Mouse (Mus musculus) hindbrain, embryonic 14.5 days (tissue): ENCODE measurements around the gene Soga1. TPM values are rescaled to one million over a fixed set of nuclear protein-coding genes. Genes with fewer than 3 reads are reported as not detected.

Source experiments
- ATAC-seq: fragments of 200-750 bp; cut with Nextera tagmentation; 2 replicates; pipeline ENCODE4 v1.8.0; 2017; ENCODE audit warnings: moderate number of reproducible peaks, mild to moderate bottlenecking, moderate TSS enrichment, moderate library complexity; ENCODE audit not compliant: low FRiP score
- DNase-seq: peaks from one replicate; pipeline ENCODE4 v3.0.0-alpha.2; 2015; ENCODE audit warnings: low spot score
- H3K27ac ChIP-seq: fragments of 300-500 bp; sonication (generic); 2 replicates; pipeline ENCODE4 v1.5.1; 2014; ENCODE audit warnings: mild to moderate bottlenecking, moderate library complexity
- H3K27me3 ChIP-seq: fragments of 300-500 bp; sonication (generic); 2 replicates; pipeline ENCODE4 v1.6.1; 2014; ENCODE audit warnings: mild to moderate bottlenecking, low read length, mixed read lengths; ENCODE audit not compliant: control insufficient read depth, insufficient read depth
- H3K36me3 ChIP-seq: fragments of 300-500 bp; sonication (generic); replicated peaks from 2 replicates; pipeline ENCODE4 v1.6.1; 2014; ENCODE audit not compliant: control insufficient read depth, insufficient read depth
- H3K4me1 ChIP-seq: fragments of 300-500 bp; sonication (generic); replicated peaks from 2 replicates; pipeline ENCODE4 v1.6.1; 2014; ENCODE audit warnings: antibody characterized with exemption, low read length, mixed read lengths; ENCODE audit not compliant: control insufficient read depth, insufficient read depth
- H3K4me2 ChIP-seq: fragments of 300-500 bp; sonication (generic); replicated peaks from 2 replicates; pipeline ENCODE4 v1.6.1; 2014; ENCODE audit warnings: mild to moderate bottlenecking, moderate library complexity
- H3K4me3 ChIP-seq: fragments of 300-500 bp; sonication (generic); replicated peaks from 2 replicates; pipeline ENCODE4 v1.5.1; 2014; ENCODE audit warnings: mild to moderate bottlenecking, low read length
- H3K9ac ChIP-seq: fragments of 300-500 bp; sonication (generic); 2 replicates; pipeline ENCODE4 v1.6.1; 2014
- H3K9me3 ChIP-seq: fragments of 300-500 bp; sonication (generic); 2 replicates; pipeline ENCODE4 v1.6.1; 2016; ENCODE audit warnings: low read length; ENCODE audit not compliant: control insufficient read depth
- WGBS: fragments of 180-500 bp; shearing (Covaris S2); extraction: QIAGEN DNeasy Blood & Tissue Kit; methylation state at CpG from one replicate; pipeline ENCODE4 v1.1.7; 2014; 5-methylcytosine and 5-hydroxymethylcytosine counted together
- polyA plus RNA-seq: library from polyadenylated mRNA; unstranded; fragments of >200 nt; fragmentation: Nextera tagmentation; extraction: Ambion mirVana; gene quantifications from 2 replicates; pipeline ENCODE4 v1.2.1, GENCODE M21; 2014

The Soga1 gene
- polyA plus RNA-seq, 1 experiment from 2014 or later, result 9.7 TPM

- H3K36me3 ChIP-seq, result peaks cover 43% of the 10 kb centered on the region
- DNase-seq (no peak), ATAC-seq (no peak)
- no peaks in the 10 kb centered on the region for H3K4me1 ChIP-seq
- H3K27ac ChIP-seq, result no peak overlapping the region
- H3K9ac ChIP-seq, result no peak overlapping the region
- no peak overlapping the region for H3K4me2 ChIP-seq
- H3K9me3 ChIP-seq, result no peaks in the 10 kb centered on the region
- WGBS, result 77% methylated on average over 8 of the region's 8 CpGs
- no peaks in the 10 kb centered on the region for H3K27me3 ChIP-seq
- H3K4me3 ChIP-seq, result no peak overlapping the region
Observed at GRCm38 (mm10) chr2:157104454-157104853, 25.4 kb upstream of the Soga1 start.

DNA sequence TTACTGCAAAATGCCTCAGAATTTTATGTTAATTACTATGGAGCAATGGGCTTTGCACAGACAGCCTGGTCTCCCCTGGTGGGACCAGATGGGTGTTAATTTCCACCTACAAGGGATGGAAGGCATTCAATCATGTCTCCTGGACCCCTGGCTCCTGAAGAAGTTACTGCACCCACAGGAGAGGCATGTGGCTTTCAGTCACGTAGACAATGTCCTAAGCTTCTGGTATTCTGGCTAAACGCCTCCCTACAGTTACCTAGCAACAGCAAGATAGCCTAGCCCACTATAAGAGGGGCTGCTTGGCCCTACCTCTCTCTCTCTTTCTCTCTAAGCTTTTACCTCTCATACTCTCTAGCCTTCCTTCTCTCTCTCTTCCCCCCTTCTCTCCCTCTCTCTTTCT is 23.2 kb upstream of the Soga1 start:
- Histone ChIP-seq H3K4me2 (no peak overlapping the region), H3K9ac (no peak overlapping the region), H3K27ac (no peak overlapping the region), H3K36me3 (peaks cover 32% of the 10 kb centered on the region), H3K27me3 (no peaks in the 10 kb centered on the region), H3K4me3 (no peak overlapping the region), H3K4me1 (no peaks in the 10 kb centered on the region), H3K9me3 (no peaks in the 10 kb centered on the region)
- WGBS, result 52% methylated on average over 2 of the region's 2 CpGs
- ATAC-seq, result no peak
- no peak for DNase-seq

DNA sequence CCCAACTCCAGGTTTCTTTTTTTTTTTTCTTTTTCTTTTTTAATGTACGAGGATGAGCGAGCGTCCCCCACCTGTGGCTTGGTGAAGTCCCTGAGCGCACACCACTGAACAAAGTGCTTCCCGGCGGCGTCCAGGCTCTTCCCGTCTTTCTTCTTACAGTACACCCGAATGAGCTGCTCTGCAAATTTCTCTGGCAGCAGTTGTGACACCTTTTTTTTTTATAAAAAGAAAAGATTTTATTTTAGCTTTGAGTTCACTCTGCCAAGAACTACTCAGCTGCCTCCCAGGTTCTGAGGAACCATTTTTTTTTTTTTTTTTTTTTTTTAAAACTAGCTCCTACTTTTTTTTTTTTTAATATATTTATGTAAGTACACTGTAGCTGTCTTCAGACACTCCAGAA is 22.6 kb upstream of the Soga1 start:
- H3K9me3 ChIP-seq, result no peaks in the 10 kb centered on the region
- no peak overlapping the region for H3K27ac ChIP-seq

GRCm38 (mm10) chr2:157100319-157100605 is 21.2 kb upstream of the Soga1 start:
- Histone ChIP-seq H3K27me3 (no peaks in the 10 kb centered on the region), H3K27ac (no peak overlapping the region), H3K36me3 (peaks cover 32% of the 10 kb centered on the region), H3K4me1 (no peaks in the 10 kb centered on the region), H3K9ac (no peak overlapping the region), H3K9me3 (no peaks in the 10 kb centered on the region), H3K4me2 (no peak overlapping the region), H3K4me3 (no peak overlapping the region)
- no peak for ATAC-seq
- no peak for DNase-seq
- WGBS, result 90% methylated on average over 12 of the region's 12 CpGs

More for the DNA sequence above, 22.6 kb upstream of the Soga1 start:
- Histone ChIP-seq H3K4me3 (no peak overlapping the region), H3K9ac (no peak overlapping the region), H3K27me3 (no peaks in the 10 kb centered on the region), H3K36me3 (peaks cover 32% of the 10 kb centered on the region), H3K4me2 (no peak overlapping the region), H3K4me1 (no peaks in the 10 kb centered on the region)
- ATAC-seq (no peak), DNase-seq (no peak)
- 98% methylated on average over 9 of the region's 9 CpGs for WGBS

DNA sequence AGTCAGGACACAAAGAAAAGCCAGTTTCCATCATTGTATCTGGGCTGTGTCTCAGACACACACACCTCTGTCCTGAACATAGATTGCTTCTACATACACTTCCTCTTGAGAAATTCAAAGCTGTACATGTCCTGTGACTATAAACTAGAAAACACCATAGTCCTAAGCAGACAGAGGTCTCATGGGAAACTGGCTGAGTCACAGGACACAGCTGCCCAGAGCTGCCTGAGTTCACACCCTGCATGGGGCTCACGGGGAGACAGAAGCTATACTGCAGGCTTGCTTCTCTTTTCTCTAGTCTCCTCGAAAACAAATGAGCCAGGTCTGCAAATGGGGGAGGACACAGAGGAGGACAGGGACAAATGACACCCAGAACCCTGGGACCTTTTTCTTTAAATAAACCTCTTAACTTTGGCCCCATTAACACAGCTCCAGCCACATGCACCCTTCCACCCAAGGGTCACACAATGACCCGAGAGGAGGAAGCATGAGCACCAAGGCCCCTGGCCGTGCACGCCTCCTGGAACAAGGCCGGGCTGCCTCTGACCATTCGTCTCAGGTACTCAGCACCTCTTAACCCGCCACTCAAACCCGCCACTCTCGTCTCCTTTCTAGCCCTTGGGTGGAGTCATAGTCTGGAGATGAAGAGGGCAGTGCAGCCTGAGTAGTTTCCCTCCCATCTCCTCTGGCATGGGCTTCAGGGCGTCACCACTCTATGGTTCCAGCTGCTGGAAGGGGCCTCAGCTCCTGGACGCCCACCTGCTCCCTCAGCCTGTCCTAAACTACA is 20.7 kb upstream of the Soga1 start:
- Histone ChIP-seq H3K27ac (no peak overlapping the region), H3K4me1 (no peaks in the 10 kb centered on the region), H3K36me3 (peaks cover 28% of the 10 kb centered on the region), H3K9me3 (no peaks in the 10 kb centered on the region), H3K4me3 (no peak overlapping the region), H3K4me2 (no peak overlapping the region), H3K27me3 (no peaks in the 10 kb centered on the region), H3K9ac (no peak overlapping the region)
- 89% methylated on average over 12 of the region's 12 CpGs for WGBS
- ATAC-seq, result no peak
- no peak for DNase-seq

DNA sequence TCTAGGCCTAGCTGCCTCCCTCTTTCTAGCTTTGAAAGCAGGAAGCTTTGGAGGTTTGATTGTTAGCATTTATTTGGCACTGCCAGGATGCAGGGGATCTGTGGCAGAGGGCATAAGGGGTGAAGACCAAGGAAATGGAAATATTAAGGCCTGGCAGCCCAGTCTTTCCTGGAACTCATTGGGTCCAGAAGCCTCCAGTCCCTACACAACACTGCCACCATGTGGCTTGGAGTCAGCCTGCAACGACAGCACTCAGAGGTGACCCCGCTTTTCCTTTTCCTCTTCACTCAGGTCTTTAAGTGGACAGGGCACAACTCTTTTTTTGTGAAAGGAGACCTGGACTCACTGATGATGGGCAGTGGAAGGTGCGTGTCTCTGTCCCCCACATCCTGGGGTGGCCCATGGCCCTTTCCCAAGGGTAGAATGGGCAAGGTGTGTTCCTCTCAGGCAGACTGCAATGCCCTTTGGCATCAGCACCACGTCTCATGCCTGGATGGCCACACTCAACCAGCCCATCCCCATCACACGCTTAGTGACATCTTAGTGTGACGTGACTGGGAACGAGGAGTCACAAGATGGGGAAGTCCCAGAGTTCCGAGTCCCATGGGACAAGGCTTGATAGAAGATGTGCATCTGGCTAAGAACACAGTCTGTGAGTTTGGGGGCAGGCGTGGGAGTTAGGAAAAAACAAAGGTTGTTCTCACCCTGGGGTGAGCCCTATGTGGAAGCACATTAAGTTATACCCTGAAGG is 16.1 kb upstream of the Soga1 start:
- Histone ChIP-seq H3K36me3 (0 out of 2 replicates have a peak, but pooled peaks cover 8% of the 10 kb centered on the region), H3K4me3 (no peak overlapping the region), H3K9me3 (no peaks in the 10 kb centered on the region), H3K27ac (no peak overlapping the region), H3K27me3 (no peaks in the 10 kb centered on the region), H3K9ac (no peak overlapping the region), H3K4me1 (0 out of 2 replicates have a peak, but pooled peaks cover 9% of the 10 kb centered on the region), H3K4me2 (no peak overlapping the region)
- 61% methylated on average over 9 of the region's 9 CpGs for WGBS
- 0 out of 2 replicates have a peak, but pooled peaks have one; percentile 69 for ATAC-seq
- DNase-seq, result peak; percentile 89

DNA sequence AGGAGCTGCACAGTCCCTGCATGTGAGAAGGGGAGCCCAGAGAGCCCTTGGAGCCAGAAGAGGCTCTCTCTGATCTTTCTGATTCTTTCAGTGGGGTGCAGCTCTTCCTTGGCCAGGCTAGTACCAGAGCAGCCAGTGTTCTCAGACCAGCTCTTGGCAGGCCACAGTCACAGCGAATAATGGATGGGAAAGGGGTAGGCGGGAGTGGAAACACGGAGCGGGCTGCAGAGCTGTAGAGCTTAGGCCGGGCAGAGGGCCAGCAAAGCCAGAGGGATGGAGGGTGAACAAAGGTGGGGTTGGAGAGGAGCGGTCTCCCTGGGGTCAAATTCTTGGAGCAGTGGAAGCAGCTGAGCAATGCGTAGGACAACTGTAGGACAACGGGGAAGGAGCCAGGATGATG is 13.0 kb upstream of the Soga1 start:
- H3K9ac ChIP-seq, result no peak overlapping the region; the same call in 1 of the 2 replicates
- no peak overlapping the region for H3K27ac ChIP-seq
- ATAC-seq (peak; percentile 74; the same call in 1 of the 2 replicates), DNase-seq (peak; percentile 49)
- no peaks in the 10 kb centered on the region for H3K27me3 ChIP-seq
- no peaks in the 10 kb centered on the region for H3K9me3 ChIP-seq
- H3K4me3 ChIP-seq, result no peak overlapping the region
- H3K36me3 ChIP-seq, result no peaks in the 10 kb centered on the region
- 0 out of 2 replicates have a peak, but pooled peaks cover 9% of the 10 kb centered on the region for H3K4me1 ChIP-seq
- WGBS, result 49% methylated on average over 8 of the region's 8 CpGs
- no peak overlapping the region for H3K4me2 ChIP-seq

DNA sequence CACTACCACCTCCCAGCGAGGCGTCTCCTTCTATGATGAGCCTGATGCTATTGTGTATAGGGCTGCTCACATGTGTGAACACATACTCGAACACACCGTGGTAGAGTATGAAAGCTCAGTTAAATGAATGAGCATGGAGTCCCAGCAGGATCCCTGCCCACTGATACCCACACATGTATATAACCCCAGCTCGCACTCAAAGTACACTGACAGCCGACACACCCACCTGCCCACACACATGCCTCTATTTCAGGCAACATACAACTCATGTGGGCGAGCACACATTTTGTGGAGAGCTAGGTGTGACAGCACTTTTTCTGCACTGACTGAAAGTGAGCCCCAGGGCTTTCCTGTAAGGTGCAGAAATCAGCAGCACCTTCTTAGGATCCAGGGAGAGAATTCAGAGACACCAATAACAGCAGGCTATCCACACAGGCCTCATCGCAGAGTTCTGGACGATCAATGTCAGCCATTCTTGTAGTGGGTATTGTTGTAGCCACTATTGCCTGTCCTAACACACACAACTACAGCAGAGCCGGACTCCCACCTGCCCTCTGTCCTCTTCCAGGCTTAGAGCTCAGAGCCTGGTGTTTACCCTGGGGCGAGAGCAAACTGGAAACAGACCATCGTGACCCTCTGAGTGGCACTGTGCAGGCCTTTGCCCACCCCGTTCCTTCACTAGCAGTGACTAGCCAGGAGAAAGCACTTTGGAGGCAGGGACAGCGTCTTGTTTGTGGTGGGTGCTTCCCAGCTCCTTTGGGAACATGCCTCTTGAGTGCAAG is 8.7 kb upstream of the Soga1 start:
- ATAC-seq (no peak), DNase-seq (no peak)
- Histone ChIP-seq H3K27me3 (no peaks in the 10 kb centered on the region), H3K27ac (no peak overlapping the region), H3K9me3 (no peaks in the 10 kb centered on the region), H3K9ac (no peak overlapping the region), H3K4me3 (no peak overlapping the region), H3K36me3 (no peaks in the 10 kb centered on the region), H3K4me2 (no peak overlapping the region), H3K4me1 (0 out of 2 replicates have a peak, but pooled peaks cover 9% of the 10 kb centered on the region)
- whole genome bisulfite sequencing, result 80% methylated on average over 14 of the region's 14 CpGs

DNA sequence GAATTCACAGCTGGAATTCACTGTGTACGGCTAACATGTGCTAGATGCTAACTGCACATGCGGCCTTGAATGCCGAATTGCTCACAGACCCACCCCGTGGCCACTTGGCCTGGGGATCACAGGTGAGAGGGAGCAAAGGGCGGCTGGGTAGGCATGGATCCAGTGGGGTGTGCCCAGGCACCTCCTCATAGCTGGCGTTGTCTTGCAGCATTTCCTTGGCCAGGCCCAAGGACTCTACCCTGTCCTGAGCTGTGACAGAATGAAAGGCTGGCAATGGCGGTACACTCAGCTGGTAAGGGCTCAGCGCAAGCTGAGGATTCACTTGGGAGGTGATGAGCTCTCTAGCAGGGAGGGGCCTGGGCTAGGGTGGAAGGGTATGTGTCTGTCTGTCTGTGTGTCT is 7.7 kb upstream of the Soga1 start, which contains the start of gene Tldc2:
Gene Tldc2, plus strand, starts transcription at position 260 of the 400 bp plus-strand sequence.
- H3K27ac ChIP-seq, result no peak within 1 kb of the TSS
- H3K4me2 ChIP-seq, result no peak within 1 kb of the TSS
- ATAC-seq, result no peak
- H3K4me1 ChIP-seq, result 0 out of 2 replicates have a peak, but pooled peaks cover 1% of the 10 kb centered on the region
- no peaks in the 10 kb centered on the region for H3K36me3 ChIP-seq
- no peaks in the 10 kb centered on the region for H3K27me3 ChIP-seq
- H3K9ac ChIP-seq, result no peak within 1 kb of the TSS
- no peak within 1 kb of the TSS for H3K4me3 ChIP-seq
- no peaks in the 10 kb centered on the region for H3K9me3 ChIP-seq
- no peak for DNase-seq
- 85% methylated on average over 8 of the region's 8 CpGs for WGBS
